Mouse (Mus musculus) gastrocnemius, adult 18-20 months (tissue): Measurements from ENCODE around the gene Pou2f2. TPM values are rescaled to one million over a fixed set of nuclear protein-coding genes. Genes with fewer than 3 reads are reported as not detected.

Experiments used
- DNase-seq: peaks from one replicate; pipeline ENCODE4 v3.0.0; 2021; ENCODE audit warnings: low spot score
- total RNA-seq, 2 experiments: library from RNA; stranded (reverse); gene quantifications; 2 replicates each; pipeline ENCODE4 v1.2.3; 2021

Gene Pou2f2
- total RNA-seq, 2 experiments from 2014 or later = 0.07 to 0.09 TPM

- no peak for DNase-seq
Measured at GRCm38 (mm10) chr7:25150151-25150663, 29.3 kb downstream of the Pou2f2 start.

- no peak for DNase-seq
Measured at GRCm38 (mm10) chr7:25145896-25146295, 33.6 kb downstream of the Pou2f2 start.

- no peak for DNase-seq
Measured at GRCm38 (mm10) chr7:25141761-25142160, 37.8 kb downstream of the Pou2f2 start.

DNA sequence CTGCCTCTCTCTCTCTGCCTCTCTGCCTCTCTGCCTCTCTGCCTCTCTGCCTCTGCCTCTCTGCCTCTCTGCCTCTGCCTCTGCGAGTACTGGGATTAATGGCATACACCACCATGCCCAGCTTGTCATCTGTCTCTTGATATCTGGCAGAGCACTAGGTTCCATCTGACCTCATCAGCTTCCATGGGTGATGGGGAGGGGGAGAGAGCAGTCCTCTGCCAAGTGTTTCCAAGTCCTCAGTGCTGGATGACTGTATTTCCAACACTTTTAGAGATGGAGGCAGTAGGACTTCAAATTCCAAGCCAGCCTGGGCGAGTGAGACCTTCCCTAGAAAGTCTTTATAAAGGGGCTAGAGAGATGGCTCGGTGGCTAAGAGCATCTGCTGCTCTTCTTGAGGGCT is 42.0 kb downstream of the Pou2f2 start:
- no peak for DNase-seq

DNA sequence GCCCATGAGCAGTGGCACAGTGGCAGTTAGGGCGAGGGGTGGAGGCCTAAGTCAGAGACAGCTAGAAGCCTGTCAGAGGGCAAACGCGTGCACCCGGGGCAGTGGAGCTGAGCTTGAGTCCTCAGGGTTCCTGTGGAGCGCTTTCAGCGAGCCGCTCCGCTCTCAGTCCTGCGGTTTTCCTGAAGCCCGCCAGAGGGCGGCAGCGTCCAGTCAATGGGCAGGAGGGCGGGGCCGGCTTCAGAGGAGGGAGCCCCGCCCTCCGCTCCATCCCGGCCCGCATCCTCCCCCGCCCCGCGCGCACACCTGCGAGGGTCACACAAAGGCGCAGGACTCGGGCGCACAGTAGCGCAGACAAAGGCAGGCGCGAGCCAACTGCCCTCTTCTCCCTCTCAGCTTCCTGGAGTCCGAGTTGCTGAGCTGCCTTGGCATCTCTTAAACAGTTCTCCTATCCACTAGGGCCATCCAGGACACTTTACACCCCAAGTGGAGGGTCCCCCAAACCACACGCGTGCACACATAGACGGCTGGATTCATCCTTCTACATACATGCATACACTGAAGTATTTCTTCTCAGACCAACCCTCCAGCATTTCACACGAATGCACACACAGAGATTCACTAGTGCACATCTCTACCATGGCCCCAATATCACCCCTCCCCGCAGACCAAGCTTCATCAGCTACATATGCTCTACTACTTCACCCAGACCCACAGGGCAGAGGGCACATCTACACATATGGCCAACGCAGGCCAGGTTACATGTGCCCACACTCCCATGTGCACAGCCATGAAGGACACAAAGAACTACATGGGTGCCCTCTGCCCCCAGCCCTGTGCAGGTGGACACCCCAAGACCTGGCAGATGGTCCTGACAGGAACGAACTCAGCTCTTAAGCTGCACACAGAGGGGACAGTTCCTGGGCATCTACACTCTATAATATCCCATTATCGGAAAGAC is 46.2 kb downstream of the Pou2f2 start:
- DNase-seq = peak; percentile 74

DNA sequence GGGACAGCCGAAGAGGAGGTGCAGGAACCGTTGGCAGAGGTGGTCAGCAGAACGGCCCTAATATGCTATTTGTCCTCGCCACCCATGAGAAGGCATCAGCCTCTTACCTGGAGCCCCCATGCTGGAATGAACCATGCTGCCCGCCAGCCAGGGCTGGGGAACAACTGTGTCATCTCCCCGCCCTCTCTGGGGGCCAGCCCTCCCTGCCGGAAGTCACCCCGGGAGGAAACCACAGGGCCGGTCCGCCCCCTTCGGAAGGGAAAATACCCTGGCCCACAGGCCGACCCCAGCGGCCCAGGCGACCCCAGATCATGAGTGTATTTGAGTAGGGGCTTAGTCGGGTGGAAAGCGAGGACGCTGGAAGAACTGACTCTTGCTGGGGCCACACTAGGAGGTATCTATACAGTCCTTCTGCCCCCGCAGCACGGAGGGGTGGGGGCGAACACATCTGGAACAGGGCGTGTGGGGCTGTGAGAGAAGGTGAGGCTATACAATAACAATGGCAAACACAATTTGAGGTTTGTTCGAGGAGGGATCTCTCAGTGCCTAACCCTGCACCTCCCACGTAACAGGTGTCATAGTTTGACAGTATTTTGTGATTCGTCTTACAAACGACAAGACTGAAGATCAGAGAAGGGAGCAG is 47.1 kb downstream of the Pou2f2 start:
- DNase-seq = no peak

DNA sequence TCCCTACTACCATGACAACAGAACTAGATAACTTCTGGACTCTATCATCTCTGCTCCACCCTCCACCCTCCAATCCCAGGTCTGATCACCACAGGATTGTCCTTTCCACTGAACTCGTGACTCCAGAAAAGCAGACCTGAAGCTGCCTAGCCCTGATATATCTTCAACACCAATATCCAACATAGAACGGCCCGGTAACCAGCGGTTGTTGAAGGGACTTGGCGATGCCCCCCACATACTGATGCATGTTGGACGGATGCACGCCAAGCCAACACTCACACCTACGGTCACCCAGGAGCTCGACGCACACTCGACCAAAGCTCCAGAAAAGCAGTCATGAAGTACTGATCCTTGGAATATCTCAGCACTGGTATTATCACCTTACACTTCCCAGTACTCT is 48.3 kb downstream of the Pou2f2 start:
- no peak for DNase-seq

DNA sequence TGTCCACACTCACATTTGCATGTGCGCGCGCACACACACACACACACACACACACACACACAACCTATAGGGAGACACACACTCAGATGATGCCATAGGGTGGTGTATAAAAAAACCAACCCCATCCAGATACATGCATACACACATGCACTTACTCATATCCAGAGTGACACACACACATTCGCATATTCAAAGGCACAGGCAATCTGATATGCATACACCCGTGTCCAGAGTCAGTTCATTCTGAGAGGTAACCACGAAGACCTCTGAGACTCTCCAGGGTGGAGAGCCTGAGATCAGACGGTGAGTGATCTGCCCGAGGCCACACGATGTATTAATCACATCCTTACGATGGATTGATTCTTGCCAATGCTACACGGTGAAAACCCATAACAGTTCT is 49.0 kb downstream of the Pou2f2 start:
- DNase-seq = no peak

DNA sequence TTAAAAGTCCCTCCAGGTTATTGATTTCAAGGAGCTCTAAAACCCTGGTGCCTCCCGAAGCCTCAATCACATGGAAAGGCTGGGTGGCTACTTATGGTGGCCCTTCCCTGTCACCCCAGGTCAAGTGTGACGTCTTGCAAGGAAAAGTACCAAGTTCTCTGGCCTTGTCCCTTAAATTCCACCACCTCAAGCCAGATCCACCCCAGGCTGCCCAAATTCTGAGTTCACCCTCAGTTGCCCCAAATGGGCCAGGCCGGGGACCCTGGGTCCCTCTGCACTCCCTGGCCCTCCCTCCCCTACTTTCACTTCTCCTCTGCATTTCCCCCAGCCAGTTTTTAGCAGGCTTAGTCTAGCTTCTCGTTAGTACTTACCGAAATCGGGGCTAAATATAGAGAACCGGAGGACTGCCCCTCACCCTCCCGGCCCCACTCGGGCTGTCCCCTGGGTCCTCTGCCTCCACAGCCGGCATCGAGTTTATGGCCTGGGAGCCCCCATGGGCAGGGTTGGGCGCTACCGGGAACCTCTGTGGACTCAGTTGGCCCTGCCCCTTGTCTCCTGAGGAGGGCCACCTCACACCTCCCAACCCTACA is 50.0 kb downstream of the Pou2f2 start:
- no peak for DNase-seq

GRCm38 (mm10) chr7:25127971-25128370 is 51.6 kb downstream of the Pou2f2 start:
- DNase-seq = no peak

- no peak for DNase-seq
Measured at GRCm38 (mm10) chr7:25125716-25126281, 53.7 kb downstream of the Pou2f2 start.

DNA sequence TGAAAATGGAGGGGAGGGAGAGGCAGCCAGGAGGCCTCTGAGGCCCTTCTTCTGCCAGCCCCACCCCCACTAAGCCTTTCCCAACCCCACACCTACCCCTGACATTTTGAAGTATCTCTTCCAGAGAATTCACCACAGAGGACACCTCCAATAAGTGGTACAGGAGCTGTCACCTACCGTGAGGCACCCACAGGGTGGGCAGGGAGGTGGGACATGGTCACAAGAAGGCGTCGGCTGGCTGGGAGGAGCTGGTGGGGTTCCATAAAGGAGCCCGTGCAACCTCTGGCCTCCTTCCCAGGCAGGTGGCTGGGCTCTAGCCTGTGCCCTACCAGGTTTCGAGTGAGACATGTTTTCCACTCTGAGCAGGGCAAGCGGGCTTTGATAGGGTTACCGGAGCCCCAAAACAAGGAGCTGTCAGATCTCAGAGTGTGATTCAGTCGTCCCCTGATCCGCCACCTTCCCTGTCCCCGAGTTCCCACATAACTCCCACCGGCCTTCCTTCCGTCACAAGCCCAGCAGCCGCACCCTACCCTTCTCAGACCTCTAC is 58.2 kb downstream of the Pou2f2 start:
- no peak for DNase-seq

GRCm38 (mm10) chr7:25120061-25120834 is 59.3 kb downstream of the Pou2f2 start:
- DNase-seq = no peak

DNA sequence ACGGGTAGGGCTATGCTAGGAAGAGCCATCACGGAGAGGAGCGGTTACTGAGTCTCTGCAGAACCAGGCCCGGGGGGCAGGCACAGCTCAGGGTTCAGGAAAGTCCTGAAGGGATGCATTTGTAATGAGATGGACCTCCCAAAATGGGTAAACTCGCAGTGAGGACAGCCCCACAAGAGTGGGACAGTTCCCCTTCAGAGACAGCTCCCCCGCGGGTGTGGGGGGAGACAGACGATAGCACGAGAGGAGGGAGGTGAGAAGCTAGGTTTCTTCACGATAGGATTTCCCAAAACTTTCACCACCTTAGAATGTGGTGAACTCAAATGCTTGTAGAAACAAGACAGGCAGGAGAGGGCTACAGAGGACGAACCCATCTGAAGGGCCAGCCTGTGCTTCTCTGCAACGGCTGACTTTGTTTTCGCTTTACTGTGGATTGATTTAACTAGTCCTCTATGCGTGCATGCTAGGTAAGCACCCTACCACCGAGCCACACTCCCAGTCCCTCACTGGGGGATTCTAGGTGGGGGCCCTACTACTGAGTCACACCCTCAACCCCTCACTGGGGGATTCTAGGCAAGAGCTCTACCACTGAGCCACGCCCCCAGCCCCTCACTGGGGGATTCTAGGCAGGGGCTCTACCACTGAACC is 66.4 kb downstream of the Pou2f2 start:
- no peak for DNase-seq

DNA sequence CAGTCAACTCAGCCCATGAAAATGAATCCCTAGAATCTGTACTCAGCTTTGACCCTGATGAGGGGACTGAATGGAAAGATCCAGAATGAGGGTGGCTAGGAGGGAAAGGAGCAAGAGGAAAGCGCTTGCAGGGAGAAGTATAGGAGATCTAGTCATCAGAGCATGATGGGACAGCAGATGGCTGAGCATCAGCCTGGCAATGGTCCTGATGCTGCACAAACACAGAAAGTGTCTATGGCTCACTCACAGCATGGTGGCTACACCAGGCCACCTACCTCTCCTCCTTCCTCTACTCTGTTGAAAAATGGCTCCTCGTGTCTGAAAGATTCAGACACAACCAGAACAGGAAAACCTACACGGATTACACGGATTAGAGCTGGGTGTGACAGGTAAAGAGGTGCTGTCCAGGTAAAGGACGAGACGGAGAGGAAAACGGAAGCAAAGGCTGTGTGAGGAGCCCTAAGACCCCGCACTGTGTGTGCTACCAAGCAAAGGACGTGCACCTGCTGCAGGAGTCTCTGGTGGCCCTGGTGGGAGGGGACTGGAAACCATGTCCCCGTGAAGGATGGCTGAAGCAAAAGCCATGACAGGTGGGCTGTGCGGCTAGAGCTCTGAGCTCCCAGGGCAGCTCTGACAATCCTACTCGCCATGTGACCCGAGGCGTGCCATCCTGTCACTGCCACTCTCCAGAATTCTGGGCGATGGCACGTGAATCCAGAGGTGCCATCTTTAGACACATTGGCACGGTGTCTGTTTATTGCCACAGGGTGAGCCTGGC is 67.2 kb downstream of the Pou2f2 start:
- no peak for DNase-seq

DNA sequence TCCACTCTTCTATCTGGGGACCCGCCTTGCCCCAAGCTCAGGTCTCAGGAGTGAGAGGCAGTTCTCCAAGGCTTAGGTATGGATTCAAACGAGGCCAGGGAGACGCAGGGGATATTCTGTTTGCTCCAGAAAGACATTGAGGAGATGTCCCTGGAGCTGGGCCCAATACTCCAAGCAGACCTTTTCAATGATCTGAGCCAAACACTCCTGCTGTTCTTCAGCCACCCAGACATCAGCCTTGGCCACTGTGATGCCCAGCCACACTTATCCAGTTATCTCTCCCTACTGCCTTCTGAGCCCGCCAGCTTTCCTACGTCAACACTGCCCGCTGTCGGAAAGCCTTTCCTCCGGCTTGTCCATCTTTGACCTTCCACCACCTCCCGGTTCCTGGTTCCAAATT is 69.2 kb downstream of the Pou2f2 start:
- DNase-seq = no peak

DNA sequence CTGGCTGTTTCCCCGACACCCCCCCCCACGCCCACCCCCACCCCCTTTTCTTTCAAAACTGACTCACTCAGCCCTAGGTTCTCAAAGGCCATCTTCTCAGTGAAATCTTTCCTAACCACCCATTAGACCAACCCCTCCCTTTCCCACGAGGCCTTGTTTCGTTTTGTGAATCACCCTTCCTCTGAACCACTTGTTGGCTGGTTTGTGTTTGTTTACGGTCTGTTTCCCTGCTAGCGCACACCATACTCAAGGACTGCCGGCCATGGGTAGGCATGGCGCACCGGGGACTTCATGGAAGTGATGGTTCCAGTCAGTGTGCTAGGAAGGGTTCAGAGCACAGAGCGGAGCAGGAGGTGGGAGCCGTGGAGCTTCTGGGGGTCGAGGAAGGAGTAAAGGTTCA is 70.2 kb downstream of the Pou2f2 start:
- no peak for DNase-seq

DNA sequence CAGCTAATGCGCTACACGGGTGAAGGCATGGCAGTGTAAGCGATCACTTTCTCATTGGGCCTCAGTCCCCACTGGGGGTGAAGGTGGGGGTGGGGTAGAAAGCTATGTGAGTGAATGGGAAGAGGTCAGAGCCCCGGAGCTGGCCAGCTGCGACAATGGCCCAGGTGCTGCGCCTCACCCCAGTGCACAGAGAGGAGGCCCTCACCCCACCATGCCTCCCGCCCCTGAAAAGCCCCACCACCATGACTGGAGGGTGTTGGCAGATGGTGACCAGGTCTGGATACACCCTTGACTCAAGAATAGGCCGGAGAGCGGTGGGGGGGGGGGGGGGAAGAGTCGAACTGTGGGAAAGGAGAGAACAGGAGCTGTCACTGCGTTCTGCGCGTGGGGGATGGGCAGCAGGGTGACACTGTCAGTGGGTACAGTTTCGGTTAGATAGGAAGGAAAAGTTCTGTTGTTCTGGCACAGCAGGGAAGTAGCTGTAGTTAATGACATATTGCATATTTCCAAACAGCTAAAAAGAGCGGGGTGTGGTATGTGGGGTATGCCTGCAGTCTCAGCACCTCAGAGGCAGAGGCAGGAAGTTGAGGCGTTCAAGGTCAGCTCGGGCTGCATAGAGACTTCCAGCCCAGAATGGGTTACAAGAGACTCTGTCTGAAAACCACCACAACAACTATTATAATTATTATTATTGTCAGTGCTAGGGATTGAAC is 72.6 kb downstream of the Pou2f2 start:
- no peak for DNase-seq
